Mouse (Mus musculus): ENCODE data around the gene Vmn2r46.
"Not testable (repeated sequence)": the region's sequence is repeated elsewhere in the genome, so short reads cannot be mapped to it uniquely, and the experiment has no call there.

Gene Vmn2r46

GRCm38 (mm10) chr7:9770471-9770870 is at the start of gene Vmn2r46:
Vmn2r46 (minus strand) TSS chr7:9770571.
- DNase-seq = not testable (repeated sequence)

Measured in kidney, adult 18-20 months (tissue).